Mouse (Mus musculus): ENCODE results near the gene Sgms2. TPM values are rescaled to one million over a fixed set of nuclear protein-coding genes. Genes with fewer than 3 reads are reported as not detected.

Sgms2 gene
- polyA plus RNA-seq, 1 experiment from 2014 or later: 9.1 TPM

- H3K27ac ChIP-seq (replicated peaks): no peak overlapping the region
- no peaks in the 10 kb centered on the region for H3K4me1 ChIP-seq (replicated peaks; ENCODE audit: control insufficient read depth, insufficient read depth)
- no peaks in the 10 kb centered on the region for H3K9me3 ChIP-seq (ENCODE audit: control insufficient read depth, low read length)
- no peak overlapping the region for H3K4me3 ChIP-seq (ENCODE audit: low read depth, low read length)
- H3K4me2 ChIP-seq (replicated peaks; ENCODE audit: low read depth): no peak overlapping the region
- TF ChIP-seq CTCF (IDR thresholded peaks at IDR 0.05; ENCODE audit: low read depth): no peak
- TF ChIP-seq EP300 (optimal IDR thresholded peaks at IDR 0.05): no peak
- DNase-seq (ENCODE audit: low spot score) (no peak), ATAC-seq (ENCODE audit: low FRiP score, low TSS enrichment) (no peak)
- no peaks in the 10 kb centered on the region for H3K27me3 ChIP-seq (ENCODE audit: control insufficient read depth, insufficient read depth, low read length)
- H3K36me3 ChIP-seq (ENCODE audit: control insufficient read depth, insufficient read depth, low read length): no peaks in the 10 kb centered on the region
- WGBS: 68% methylated on average over 10 of the region's 10 CpGs
- no peak overlapping the region for H3K9ac ChIP-seq (ENCODE audit: low read length)
These were observed 10.6 kb upstream of the Sgms2 start for GRCm38 (mm10) chr3:131501677-131502370.

- no peak overlapping the region for H3K4me2 ChIP-seq (replicated peaks; ENCODE audit: low read depth)
- no peak overlapping the region for H3K9ac ChIP-seq (ENCODE audit: low read length)
- TF ChIP-seq EP300 (optimal IDR thresholded peaks at IDR 0.05) (no peak), CTCF (IDR thresholded peaks at IDR 0.05; ENCODE audit: low read depth) (no peak)
- no peaks in the 10 kb centered on the region for H3K27me3 ChIP-seq (ENCODE audit: control insufficient read depth, insufficient read depth, low read length)
- H3K9me3 ChIP-seq (ENCODE audit: control insufficient read depth, low read length): no peaks in the 10 kb centered on the region
- WGBS: 83% methylated on average over 6 of the region's 6 CpGs
- ATAC-seq (ENCODE audit: low FRiP score, low TSS enrichment) (no peak), DNase-seq (ENCODE audit: low spot score) (no peak)
- H3K27ac ChIP-seq (replicated peaks): no peak overlapping the region
- no peak overlapping the region for H3K4me3 ChIP-seq (ENCODE audit: low read depth, low read length)
- no peaks in the 10 kb centered on the region for H3K36me3 ChIP-seq (ENCODE audit: control insufficient read depth, insufficient read depth, low read length)
- H3K4me1 ChIP-seq (replicated peaks; ENCODE audit: control insufficient read depth, insufficient read depth): no peaks in the 10 kb centered on the region
These were observed 8.4 kb upstream of the Sgms2 start for GRCm38 (mm10) chr3:131499651-131500050.

GRCm38 (mm10) chr3:131496506-131497122 is 5.4 kb upstream of the Sgms2 start:
- Histone ChIP-seq H3K27me3 (ENCODE audit: control insufficient read depth, insufficient read depth, low read length) (no peaks in the 10 kb centered on the region), H3K4me1 (replicated peaks; ENCODE audit: control insufficient read depth, insufficient read depth) (no peaks in the 10 kb centered on the region), H3K9ac (ENCODE audit: low read length) (no peak overlapping the region), H3K36me3 (ENCODE audit: control insufficient read depth, insufficient read depth, low read length) (no peaks in the 10 kb centered on the region), H3K4me3 (ENCODE audit: low read depth, low read length) (no peak overlapping the region), H3K9me3 (ENCODE audit: control insufficient read depth, low read length) (no peaks in the 10 kb centered on the region), H3K4me2 (replicated peaks; ENCODE audit: low read depth) (no peak overlapping the region), H3K27ac (replicated peaks) (no peak overlapping the region)
- TF ChIP-seq CTCF (IDR thresholded peaks at IDR 0.05; ENCODE audit: low read depth) (no peak), EP300 (optimal IDR thresholded peaks at IDR 0.05) (no peak)
- DNase-seq (ENCODE audit: low spot score) (no peak), ATAC-seq (ENCODE audit: low FRiP score, low TSS enrichment) (no peak)
- 78% methylated on average over 10 of the region's 10 CpGs for WGBS

GRCm38 (mm10) chr3:131495076-131495475 is 3.9 kb upstream of the Sgms2 start:
- no peak for TF ChIP-seq EP300 (optimal IDR thresholded peaks at IDR 0.05)
- TF ChIP-seq CTCF (IDR thresholded peaks at IDR 0.05; ENCODE audit: low read depth): no peak
- no peak overlapping the region for H3K9ac ChIP-seq (ENCODE audit: low read length)
- WGBS: 63% methylated on average over 1 of the region's 1 CpGs

GRCm38 (mm10) chr3:131493194-131493593 is 2.0 kb upstream of the Sgms2 start:
- Histone ChIP-seq H3K9me3 (ENCODE audit: control insufficient read depth, low read length) (no peaks in the 10 kb centered on the region), H3K4me2 (replicated peaks; ENCODE audit: low read depth) (no peak overlapping the region), H3K9ac (ENCODE audit: low read length) (no peak overlapping the region), H3K27me3 (ENCODE audit: control insufficient read depth, insufficient read depth, low read length) (no peaks in the 10 kb centered on the region), H3K27ac (replicated peaks) (no peak overlapping the region), H3K36me3 (ENCODE audit: control insufficient read depth, insufficient read depth, low read length) (no peaks in the 10 kb centered on the region), H3K4me3 (ENCODE audit: low read depth, low read length) (no peak overlapping the region), H3K4me1 (replicated peaks; ENCODE audit: control insufficient read depth, insufficient read depth) (no peaks in the 10 kb centered on the region)
- DNase-seq (ENCODE audit: low spot score) (no peak), ATAC-seq (ENCODE audit: low FRiP score, low TSS enrichment) (no peak)
- WGBS: 30% methylated on average over 6 of the region's 6 CpGs
- TF ChIP-seq CTCF (IDR thresholded peaks at IDR 0.05; ENCODE audit: low read depth) (no peak), EP300 (optimal IDR thresholded peaks at IDR 0.05) (no peak)

More at GRCm38 (mm10) chr3:131495076-131495475, 3.9 kb upstream of the Sgms2 start:
- DNase-seq (ENCODE audit: low spot score) (no peak), ATAC-seq (ENCODE audit: low FRiP score, low TSS enrichment) (no peak)
- no peak overlapping the region for H3K4me3 ChIP-seq (ENCODE audit: low read depth, low read length)
- no peaks in the 10 kb centered on the region for H3K4me1 ChIP-seq (replicated peaks; ENCODE audit: control insufficient read depth, insufficient read depth)
- H3K36me3 ChIP-seq (ENCODE audit: control insufficient read depth, insufficient read depth, low read length): no peaks in the 10 kb centered on the region
- H3K9me3 ChIP-seq (ENCODE audit: control insufficient read depth, low read length): no peaks in the 10 kb centered on the region
- H3K27ac ChIP-seq (replicated peaks): no peak overlapping the region
- H3K27me3 ChIP-seq (ENCODE audit: control insufficient read depth, insufficient read depth, low read length): no peaks in the 10 kb centered on the region
- H3K4me2 ChIP-seq (replicated peaks; ENCODE audit: low read depth): no peak overlapping the region

GRCm38 (mm10) chr3:131491980-131492379 is 769 bp upstream of the Sgms2 start:
- H3K9ac ChIP-seq (ENCODE audit: low read length): no peak overlapping the region
- DNase-seq (ENCODE audit: low spot score) (no peak), ATAC-seq (ENCODE audit: low FRiP score, low TSS enrichment) (no peak)
- H3K27ac ChIP-seq (replicated peaks): no peak overlapping the region
- no peak overlapping the region for H3K4me2 ChIP-seq (replicated peaks; ENCODE audit: low read depth)
- H3K9me3 ChIP-seq (ENCODE audit: control insufficient read depth, low read length): no peaks in the 10 kb centered on the region
- WGBS: 91% methylated on average over 7 of the region's 7 CpGs
- no peaks in the 10 kb centered on the region for H3K4me1 ChIP-seq (replicated peaks; ENCODE audit: control insufficient read depth, insufficient read depth)
- H3K27me3 ChIP-seq (ENCODE audit: control insufficient read depth, insufficient read depth, low read length): no peaks in the 10 kb centered on the region
- TF ChIP-seq EP300 (optimal IDR thresholded peaks at IDR 0.05) (no peak), CTCF (IDR thresholded peaks at IDR 0.05; ENCODE audit: low read depth) (no peak)
- H3K36me3 ChIP-seq (ENCODE audit: control insufficient read depth, insufficient read depth, low read length): no peaks in the 10 kb centered on the region
- no peak overlapping the region for H3K4me3 ChIP-seq (ENCODE audit: low read depth, low read length)
